Mouse (Mus musculus) adrenal gland, adult 18-20 months (tissue): ENCODE data around the gene Zfp984. TPM values are rescaled to one million over a fixed set of nuclear protein-coding genes. Genes with fewer than 3 reads are reported as not detected.

Experiments
- total RNA-seq, 2 experiments: library from RNA; stranded (reverse); gene quantifications; 1 replicate in 1 of 2; 2 replicates in 1 of 2; pipeline ENCODE4 v1.2.3; 2021

The Zfp984 gene
- total RNA-seq, 2 experiments from 2014 or later: 2.0 to 4.6 TPM

Other genes starting within 250 kb of the Zfp984 start
- gene Zfp979, start 167.3 kb downstream of the Zfp984 start, total RNA-seq: 1 to 10 TPM; 1.4 to 2.2 TPM
- gene Zfp534, start 107.2 kb downstream of the Zfp984 start, total RNA-seq: under 1 TPM; 0.16 to 0.23 TPM
- gene Zfp933, start 38.6 kb upstream of the Zfp984 start, total RNA-seq: 10 to 100 TPM; 20.8 to 38.3 TPM
- 10 to 100 TPM; 13.9 to 17.5 TPM for gene Miip, start 59.0 kb upstream of the Zfp984 start, total RNA-seq
- gene Fv1, start 59.2 kb upstream of the Zfp984 start, total RNA-seq: 10 to 100 TPM; 10.3 to 10.6 TPM
- 100 to 1,000 TPM; 187 to 211 TPM for gene Mfn2, start 94.9 kb upstream of the Zfp984 start, total RNA-seq
- 10 to 100 TPM; 38.1 to 54.7 TPM for gene Plod1, start 127.0 kb upstream of the Zfp984 start, total RNA-seq
- gene 2510039O18Rik, start 131.1 kb upstream of the Zfp984 start, total RNA-seq: 10 to 100 TPM; 44.1 to 48.0 TPM
- gene Nppb, start 176.0 kb upstream of the Zfp984 start, total RNA-seq: under 1 TPM in 1 of 2 experiments, not detected in 1; 0.42 TPM
- gene Nppa, start 190.9 kb upstream of the Zfp984 start, total RNA-seq: not detected
- 10 to 100 TPM; 11.2 to 13.8 TPM for gene Clcn6, start 229.0 kb upstream of the Zfp984 start, total RNA-seq
- gene Mthfr, start 229.3 kb upstream of the Zfp984 start, total RNA-seq: 10 to 100 TPM; 33.8 to 37.7 TPM